In the genomic region with DNA sequence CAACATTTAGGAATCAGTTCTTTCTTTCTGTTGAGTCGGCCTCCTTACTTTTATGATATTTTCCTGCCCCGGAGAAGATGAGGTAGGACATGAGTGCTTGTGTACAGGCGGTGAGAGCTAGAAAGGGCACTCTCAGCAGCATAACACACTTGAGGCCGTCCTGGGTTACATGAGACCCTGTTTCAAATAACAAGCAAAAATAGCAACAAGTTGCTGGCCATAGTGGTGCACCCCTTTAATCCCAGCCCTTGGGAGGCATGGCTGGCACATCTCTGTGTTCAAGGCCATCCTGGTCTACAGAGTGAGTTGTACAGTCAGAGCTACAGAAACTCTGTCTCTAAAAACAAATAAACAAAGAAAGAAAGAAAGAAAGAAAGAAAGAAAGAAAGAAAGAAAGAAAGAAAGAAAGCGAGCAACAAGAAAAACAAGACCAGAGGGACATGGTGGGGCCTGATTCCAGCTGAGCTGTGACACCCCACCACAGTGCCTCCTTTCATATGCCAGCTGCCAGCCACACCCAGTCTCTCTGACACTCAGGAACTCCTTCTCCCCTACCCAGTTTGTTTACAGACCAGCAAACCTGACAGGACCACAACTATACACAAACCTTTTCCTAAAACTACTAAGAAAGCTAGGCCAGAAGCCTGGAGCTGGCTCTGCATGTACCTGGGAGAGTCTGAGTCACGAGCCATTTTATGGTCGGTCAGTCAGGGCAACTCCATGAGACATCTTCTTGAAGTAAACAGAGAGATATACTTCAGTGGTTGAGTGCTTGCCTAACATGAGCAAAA, we compare ENCODE assay signal across 8 mouse cellular contexts. TPM values are rescaled to one million over a fixed set of nuclear protein-coding genes. Genes with fewer than 3 reads are reported as not detected.
DNase-seq lines count a peak whose midpoint lies in the region; ATAC-seq and TF ChIP-seq lines count a peak whose summit lies in the region.

No protein-coding gene starts in this region.

- H3K4me1 ChIP-seq in testis, adult 2 months (ENCODE audit: control insufficient read depth, insufficient read depth, low read length), result peaks cover 3% of the 10 kb centered on the region
- peaks cover 22% of the 10 kb centered on the region for H3K4me1 ChIP-seq in hindbrain, embryonic 12.5 days

- WGBS in hindbrain, embryonic 12.5 days, result 90% methylated on average over 7 of the region's 7 CpGs

- peak overlapping the region; percentile 75 for H3K27ac ChIP-seq in testis, adult 2 months (ENCODE audit: control insufficient read depth, insufficient read depth, low read depth, low read length)
- peak overlapping the region; percentile 96 for H3K27ac ChIP-seq in hindbrain, embryonic 12.5 days

- intact Hi-C loops in left cerebral cortex, postnatal 4 days (cut with DNase I), result no loop called here

- H3K4me2 ChIP-seq in hindbrain, embryonic 12.5 days (replicated peaks), result peak overlapping the region; percentile 78

- no peak for DNase-seq in testis, postnatal 14 days (ENCODE audit: low spot score)
- DNase-seq in lung, postnatal 25 days (ENCODE audit: low spot score), result peak; percentile 39
- DNase-seq in thymus, postnatal 4 days, result peak; percentile 66
- no peak for DNase-seq in spleen, postnatal 4 days (ENCODE audit: low spot score in 2 of 2)
- DNase-seq in spleen, postnatal 14 days (ENCODE audit: low spot score in 2 of 2), result no peak
- no peak for DNase-seq in left cerebral cortex, postnatal 4 days

- ATAC-seq in hindbrain, embryonic 12.5 days (ENCODE audit: low FRiP score), result no peak

- TF ChIP-seq CTCF in testis, adult 2 months (IDR thresholded peaks at IDR 0.05; ENCODE audit: control insufficient read depth, insufficient read depth, insufficient replicate concordance, low read depth, low read length), result no peak

- H3K4me3 ChIP-seq in testis, adult 2 months (ENCODE audit: control insufficient read depth, low read depth, low read length), result no peak overlapping the region
- peak overlapping the region; percentile 53; the same call in 1 of the 2 replicates for H3K4me3 ChIP-seq in hindbrain, embryonic 12.5 days

- no peaks in the 10 kb centered on the region for H3K36me3 ChIP-seq in testis, adult 2 months (ENCODE audit: control insufficient read depth, insufficient read depth, low read length)
- peaks cover 24% of the 10 kb centered on the region for H3K36me3 ChIP-seq in hindbrain, embryonic 12.5 days

- H3K9ac ChIP-seq in hindbrain, embryonic 12.5 days, result peak overlapping the region; percentile 56; the same call in 1 of the 2 replicates

- H3K9me3 ChIP-seq in hindbrain, embryonic 12.5 days (replicated peaks), result no peaks in the 10 kb centered on the region

- no peak for TF ChIP-seq POLR2A in testis, adult 2 months (IDR thresholded peaks at IDR 0.05; ENCODE audit: control insufficient read depth, low read depth, low read length)

- H3K27me3 ChIP-seq in testis, adult 2 months (ENCODE audit: control insufficient read depth, insufficient read depth, low read length), result no peaks in the 10 kb centered on the region
- H3K27me3 ChIP-seq in hindbrain, embryonic 12.5 days, result 0 out of 2 replicates have a peak, but pooled peaks cover 3% of the 10 kb centered on the region

RNA-seq across cellular contexts. Expression of a gene that starts 9.8 kb away (rescaled TPM):
- polyA plus RNA-seq in testis, adult 2 months (2012; rRNA removed), result 16.3 and 20.7 TPM in 2 replicates
- polyA plus RNA-seq in hindbrain, embryonic 12.5 days (2016; fragmentation: Nextera tagmentation; extraction: Ambion mirVana), result 38.2 and 41.6 TPM in 2 replicates
- total RNA-seq in left cerebral cortex, postnatal 4 days (2021), result 100 to 1,000 TPM; 108 to 128 TPM

RNA-seq across cellular contexts. Expression of a gene that starts 11.6 kb away (rescaled TPM):
- 1.0 and 1.1 TPM in 2 replicates for polyA plus RNA-seq in testis, adult 2 months (2012; rRNA removed)
- 0.72 and 0.81 TPM in 2 replicates for polyA plus RNA-seq in hindbrain, embryonic 12.5 days (2016; fragmentation: Nextera tagmentation; extraction: Ambion mirVana)
- total RNA-seq in left cerebral cortex, postnatal 4 days (2021), result 1 to 10 TPM; 8.0 to 8.2 TPM

RNA-seq across cellular contexts. Expression of a gene that starts 17.9 kb away (rescaled TPM):
- polyA plus RNA-seq in testis, adult 2 months (2012; rRNA removed), result 5.3 and 6.1 TPM in 2 replicates
- polyA plus RNA-seq in hindbrain, embryonic 12.5 days (2016; fragmentation: Nextera tagmentation; extraction: Ambion mirVana), result 9.4 and 14.1 TPM in 2 replicates
- total RNA-seq in left cerebral cortex, postnatal 4 days (2021), result 1 to 10 TPM in 1 of 2 experiments, under 1 TPM in 1; 0.70 to 1.8 TPM

RNA-seq across cellular contexts. Expression of a gene that starts 42.9 kb away (rescaled TPM):
- polyA plus RNA-seq in testis, adult 2 months (2012; rRNA removed), result 36.2 and 42.3 TPM in 2 replicates
- polyA plus RNA-seq in hindbrain, embryonic 12.5 days (2016; fragmentation: Nextera tagmentation; extraction: Ambion mirVana), result 71.0 and 72.1 TPM in 2 replicates
- 10 to 100 TPM; 30.2 to 35.1 TPM for total RNA-seq in left cerebral cortex, postnatal 4 days (2021)

RNA-seq across cellular contexts. Expression of a gene that starts 50.9 kb away (rescaled TPM):
- polyA plus RNA-seq in testis, adult 2 months (2012; rRNA removed), result 43.4 and 46.8 TPM in 2 replicates
- polyA plus RNA-seq in hindbrain, embryonic 12.5 days (2016; fragmentation: Nextera tagmentation; extraction: Ambion mirVana), result 79.4 and 81.6 TPM in 2 replicates
- total RNA-seq in left cerebral cortex, postnatal 4 days (2021), result 10 to 100 TPM; 41.3 to 41.6 TPM

Comparison
In these comparisons a context has a peak if more than half of its experiments do, and no peak if none do; other contexts are left out.
1. DNase-seq: peak in lung, postnatal 25 days (single experiment) and thymus, postnatal 4 days (single experiment); none in testis, postnatal 14 days (single experiment), spleen, postnatal 4 days (0 of 2), spleen, postnatal 14 days (0 of 2) and left cerebral cortex, postnatal 4 days (single experiment).